Comparison of ENCODE assay signal across 15 mouse cellular contexts in genomic region chr1:135183448-135183847, GRCm38 (mm10). TPM values are rescaled to one million over a fixed set of nuclear protein-coding genes. Genes with fewer than 3 reads are reported as not detected.
DNase-seq lines count a peak whose midpoint lies in the region; ATAC-seq and TF ChIP-seq lines count a peak whose summit lies in the region.
"Had no signal": no experiment of that assay in that cellular context is flagged by ENCODE, and none has a peak within 500 bp of the region (broad histone marks: within the 10 kb centered on the region; RNA-seq: fewer than 3 reads in every experiment).

No protein-coding gene starts in this region.

- H3K27me3 ChIP-seq in midbrain, embryonic 10.5 days (ENCODE audit: low read depth, poor library complexity, severe bottlenecking): peaks cover 7% of the 10 kb centered on the region
- H3K27me3 ChIP-seq in midbrain, embryonic 16.5 days (ENCODE audit: control insufficient read depth, insufficient read depth, low read depth, low read length): no peaks in the 10 kb centered on the region
- H3K27me3 ChIP-seq in liver, embryonic 12.5 days (replicated peaks): peaks cover 36% of the 10 kb centered on the region
- no peaks in the 10 kb centered on the region for H3K27me3 ChIP-seq in stomach, postnatal 0 days (ENCODE audit: control insufficient read depth, insufficient read depth, low read length)
- H3K27me3 ChIP-seq in limb, embryonic 10.5 days (ENCODE audit: low read depth, poor library complexity, severe bottlenecking): peaks cover 19% of the 10 kb centered on the region; the same call in 1 of the 2 replicates
- no peaks in the 10 kb centered on the region for H3K27me3 ChIP-seq in forebrain, embryonic 11.5 days (ENCODE audit: control insufficient read depth, insufficient read depth, low read length)
- H3K27me3 ChIP-seq: forebrain, embryonic 13.5 days; midbrain, embryonic 15.5 days had no signal

- peak overlapping the region; percentile 38; the same call in 1 of the 2 replicates for H3K27ac ChIP-seq in midbrain, embryonic 10.5 days (replicated peaks)
- H3K27ac ChIP-seq in midbrain, embryonic 16.5 days (ENCODE audit: low read length): no peak overlapping the region
- H3K27ac ChIP-seq in liver, embryonic 12.5 days: no peak overlapping the region
- peak overlapping the region; percentile 88 for H3K27ac ChIP-seq in stomach, postnatal 0 days (replicated peaks)
- H3K27ac ChIP-seq in limb, embryonic 10.5 days: no peak overlapping the region
- H3K27ac ChIP-seq in forebrain, embryonic 11.5 days (ENCODE audit: low read depth, low read length): no peak overlapping the region
- H3K27ac ChIP-seq: forebrain, embryonic 13.5 days; liver, embryonic 15.5 days; midbrain, embryonic 15.5 days; neural tube, embryonic 15.5 days had no signal

- H3K4me2 ChIP-seq in midbrain, embryonic 16.5 days (ENCODE audit: low read length): no peak overlapping the region
- H3K4me2 ChIP-seq in liver, embryonic 12.5 days: no peak overlapping the region
- peak overlapping the region; percentile 14 for H3K4me2 ChIP-seq in stomach, postnatal 0 days (replicated peaks; ENCODE audit: low read depth)
- H3K4me2 ChIP-seq in forebrain, embryonic 11.5 days (ENCODE audit: low read depth, low read length, severe bottlenecking): no peak overlapping the region
- H3K4me2 ChIP-seq: forebrain, embryonic 13.5 days; liver, embryonic 15.5 days; midbrain, embryonic 15.5 days; neural tube, embryonic 15.5 days had no signal

- H3K36me3 ChIP-seq in midbrain, embryonic 10.5 days: no peaks in the 10 kb centered on the region
- H3K36me3 ChIP-seq in midbrain, embryonic 16.5 days (ENCODE audit: control insufficient read depth, insufficient read depth, low read length): no peaks in the 10 kb centered on the region
- no peaks in the 10 kb centered on the region for H3K36me3 ChIP-seq in liver, embryonic 12.5 days
- no peaks in the 10 kb centered on the region for H3K36me3 ChIP-seq in stomach, postnatal 0 days (ENCODE audit: control insufficient read depth, insufficient read depth, low read length)
- no peaks in the 10 kb centered on the region for H3K36me3 ChIP-seq in limb, embryonic 10.5 days
- H3K36me3 ChIP-seq in forebrain, embryonic 11.5 days (ENCODE audit: control insufficient read depth, insufficient read depth, low read length): no peaks in the 10 kb centered on the region
- H3K36me3 ChIP-seq: liver, embryonic 15.5 days; midbrain, embryonic 15.5 days; neural tube, embryonic 15.5 days had no signal

- WGBS in midbrain, embryonic 10.5 days: 82% methylated on average over 4 of the region's 4 CpGs
- 81% methylated on average over 4 of the region's 4 CpGs for WGBS in midbrain, embryonic 16.5 days
- 85% methylated on average over 3 of the region's 4 CpGs for WGBS in liver, embryonic 12.5 days (ENCODE audit: insufficient replicate concordance)
- 53% methylated on average over 4 of the region's 4 CpGs for WGBS in stomach, postnatal 0 days
- WGBS in limb, embryonic 10.5 days: 88% methylated on average over 4 of the region's 4 CpGs
- WGBS in forebrain, embryonic 11.5 days: 87% methylated on average over 4 of the region's 4 CpGs

- no peak for TF ChIP-seq CTCF in stomach, postnatal 0 days (IDR thresholded peaks at IDR 0.05; ENCODE audit: low read depth)

- H3K9me3 ChIP-seq in midbrain, embryonic 10.5 days (replicated peaks): no peaks in the 10 kb centered on the region
- no peaks in the 10 kb centered on the region for H3K9me3 ChIP-seq in midbrain, embryonic 16.5 days (replicated peaks; ENCODE audit: control insufficient read depth, low read length, poor library complexity, severe bottlenecking)
- no peaks in the 10 kb centered on the region for H3K9me3 ChIP-seq in liver, embryonic 12.5 days (replicated peaks)
- H3K9me3 ChIP-seq in stomach, postnatal 0 days (ENCODE audit: control insufficient read depth, low read length): no peaks in the 10 kb centered on the region
- H3K9me3 ChIP-seq in limb, embryonic 10.5 days (replicated peaks): no peaks in the 10 kb centered on the region
- H3K9me3 ChIP-seq in forebrain, embryonic 11.5 days (ENCODE audit: control insufficient read depth, low read length): no peaks in the 10 kb centered on the region
- H3K9me3 ChIP-seq: forebrain, embryonic 13.5 days; liver, embryonic 15.5 days; midbrain, embryonic 15.5 days; neural tube, embryonic 15.5 days had no signal

- peaks cover 12% of the 10 kb centered on the region for H3K4me1 ChIP-seq in midbrain, embryonic 10.5 days
- H3K4me1 ChIP-seq in midbrain, embryonic 16.5 days (ENCODE audit: control insufficient read depth, insufficient read depth, low read length): peaks cover 7% of the 10 kb centered on the region; the same call in 1 of the 2 replicates
- H3K4me1 ChIP-seq in liver, embryonic 12.5 days: 0 out of 2 replicates have a peak, but pooled peaks cover 6% of the 10 kb centered on the region
- H3K4me1 ChIP-seq in stomach, postnatal 0 days (replicated peaks; ENCODE audit: control insufficient read depth, insufficient read depth): peaks cover 3% of the 10 kb centered on the region; the same call in 1 of the 2 replicates
- H3K4me1 ChIP-seq in limb, embryonic 10.5 days: peaks cover 13% of the 10 kb centered on the region
- H3K4me1 ChIP-seq in forebrain, embryonic 11.5 days (replicated peaks; ENCODE audit: control insufficient read depth, insufficient read depth, low read length): no peaks in the 10 kb centered on the region

- DNase-seq in midbrain, embryonic 10.5 days (ENCODE audit: low spot score): no peak
- DNase-seq in adrenal gland, postnatal 14 days: peak; percentile 64
- peak; percentile 89 for DNase-seq in stomach, postnatal 0 days (ENCODE audit: low spot score)
- DNase-seq in limb, embryonic 10.5 days (ENCODE audit: low spot score): no peak
- no peak for DNase-seq in forebrain, embryonic 11.5 days (ENCODE audit: low spot score)
- DNase-seq: cerebellum, adult 11 months; kidney, postnatal 14 days; thymus, adult 18-20 months had no signal

- ATAC-seq in midbrain, embryonic 16.5 days: no peak
- peak; percentile 31; the same call in 1 of the 2 replicates for ATAC-seq in liver, embryonic 12.5 days
- peak; percentile 87 for ATAC-seq in stomach, postnatal 0 days (ENCODE audit: low FRiP score, low TSS enrichment)
- ATAC-seq in forebrain, embryonic 11.5 days (replicated peaks; ENCODE audit: low FRiP score): no peak
- ATAC-seq: forebrain, embryonic 13.5 days; midbrain, embryonic 15.5 days had no signal

- H3K4me3 ChIP-seq in midbrain, embryonic 10.5 days: no peak overlapping the region
- H3K4me3 ChIP-seq in midbrain, embryonic 16.5 days (ENCODE audit: low read depth, low read length): no peak overlapping the region
- H3K4me3 ChIP-seq in liver, embryonic 12.5 days: no peak overlapping the region
- no peak overlapping the region for H3K4me3 ChIP-seq in stomach, postnatal 0 days (ENCODE audit: low read depth, low read length)
- H3K4me3 ChIP-seq in limb, embryonic 10.5 days: no peak overlapping the region
- no peak overlapping the region for H3K4me3 ChIP-seq in forebrain, embryonic 11.5 days (ENCODE audit: low read depth, low read length)
- H3K4me3 ChIP-seq: forebrain, embryonic 13.5 days; liver, embryonic 15.5 days; midbrain, embryonic 15.5 days; neural tube, embryonic 15.5 days had no signal

- no peak overlapping the region for H3K9ac ChIP-seq in midbrain, embryonic 16.5 days (ENCODE audit: low read depth, low read length)
- H3K9ac ChIP-seq in liver, embryonic 12.5 days: no peak overlapping the region
- peak overlapping the region; percentile 38; the same call in 1 of the 2 replicates for H3K9ac ChIP-seq in stomach, postnatal 0 days (ENCODE audit: low read length)
- no peak overlapping the region for H3K9ac ChIP-seq in forebrain, embryonic 11.5 days (ENCODE audit: low read length)
- H3K9ac ChIP-seq: forebrain, embryonic 13.5 days; liver, embryonic 15.5 days; midbrain, embryonic 15.5 days; neural tube, embryonic 15.5 days had no signal

- TF ChIP-seq EP300 in stomach, postnatal 0 days (optimal IDR thresholded peaks at IDR 0.05): no peak

RNA-seq across cellular contexts. Expression of gene Gpr37l1, which starts 16.0 kb away (rescaled TPM):
- not detected in 2 replicates for polyA plus RNA-seq in midbrain, embryonic 10.5 days (2016; fragmentation: Nextera tagmentation; extraction: Ambion mirVana)
- 1.1 and 2.7 TPM in 2 replicates for polyA plus RNA-seq in midbrain, embryonic 16.5 days (2015; fragmentation: Nextera tagmentation; extraction: Ambion mirVana)
- 1.8 and 2.4 TPM in 2 replicates for total RNA-seq in adrenal gland, postnatal 14 days (2021)
- not detected in 2 replicates for polyA plus RNA-seq in liver, embryonic 12.5 days (2016; fragmentation: Nextera tagmentation; extraction: Ambion mirVana)
- 3.1 and 3.4 TPM in 2 replicates for polyA plus RNA-seq in stomach, postnatal 0 days (2015; fragmentation: Nextera tagmentation; extraction: Ambion mirVana)
- not detected in 2 replicates for polyA plus RNA-seq in limb, embryonic 10.5 days (2016; fragmentation: Nextera tagmentation; extraction: Ambion mirVana)
- not detected in 2 replicates for polyA plus RNA-seq in forebrain, embryonic 11.5 days (2014; fragmentation: Nextera tagmentation; extraction: Ambion mirVana)
- total RNA-seq: MEL had no signal
- polyA plus RNA-seq: forebrain, embryonic 13.5 days; liver, embryonic 15.5 days had no signal

RNA-seq across cellular contexts. Expression of gene Arl8a, which starts 36.8 kb away (rescaled TPM):
- polyA plus RNA-seq in midbrain, embryonic 10.5 days (2016; fragmentation: Nextera tagmentation; extraction: Ambion mirVana): 46.5 and 67.6 TPM in 2 replicates
- 390 and 409 TPM in 2 replicates for polyA plus RNA-seq in midbrain, embryonic 16.5 days (2015; fragmentation: Nextera tagmentation; extraction: Ambion mirVana)
- 41.9 and 57.3 TPM in 2 replicates for total RNA-seq in adrenal gland, postnatal 14 days (2021)
- polyA plus RNA-seq in liver, embryonic 12.5 days (2016; fragmentation: Nextera tagmentation; extraction: Ambion mirVana): 15.5 and 15.8 TPM in 2 replicates
- 42.2 and 43.9 TPM in 2 replicates for polyA plus RNA-seq in stomach, postnatal 0 days (2015; fragmentation: Nextera tagmentation; extraction: Ambion mirVana)
- 32.7 and 42.2 TPM in 2 replicates for polyA plus RNA-seq in limb, embryonic 10.5 days (2016; fragmentation: Nextera tagmentation; extraction: Ambion mirVana)
- 67.9 and 73.5 TPM in 2 replicates for polyA plus RNA-seq in forebrain, embryonic 11.5 days (2014; fragmentation: Nextera tagmentation; extraction: Ambion mirVana)

RNA-seq across cellular contexts. Expression of gene Ptpn7, which starts 50.9 kb away (rescaled TPM):
- polyA plus RNA-seq in midbrain, embryonic 10.5 days (2016; fragmentation: Nextera tagmentation; extraction: Ambion mirVana): 1.3 and 2.4 TPM in 2 replicates
- 0.11 and 0.26 TPM in 2 replicates for polyA plus RNA-seq in midbrain, embryonic 16.5 days (2015; fragmentation: Nextera tagmentation; extraction: Ambion mirVana)
- 1.1 and 3.9 TPM in 2 replicates for total RNA-seq in adrenal gland, postnatal 14 days (2021)
- polyA plus RNA-seq in liver, embryonic 12.5 days (2016; fragmentation: Nextera tagmentation; extraction: Ambion mirVana): 24.7 and 25.9 TPM in 2 replicates
- polyA plus RNA-seq in stomach, postnatal 0 days (2015; fragmentation: Nextera tagmentation; extraction: Ambion mirVana): 0.32 and 0.46 TPM in 2 replicates
- 1.4 and 1.9 TPM in 2 replicates for polyA plus RNA-seq in limb, embryonic 10.5 days (2016; fragmentation: Nextera tagmentation; extraction: Ambion mirVana)
- 1.8 TPM in 2 replicates for polyA plus RNA-seq in forebrain, embryonic 11.5 days (2014; fragmentation: Nextera tagmentation; extraction: Ambion mirVana)

Comparison
In these comparisons a context has a peak if more than half of its experiments do, and no peak if none do; other contexts are left out.
1. H3K27ac ChIP-seq: peak in midbrain, embryonic 10.5 days (single experiment) and stomach, postnatal 0 days (single experiment); none in midbrain, embryonic 16.5 days (single experiment), liver, embryonic 12.5 days (single experiment), limb, embryonic 10.5 days (single experiment) and forebrain, embryonic 11.5 days (single experiment).
2. DNase-seq: peak in adrenal gland, postnatal 14 days (single experiment) and stomach, postnatal 0 days (single experiment); none in midbrain, embryonic 10.5 days (single experiment), limb, embryonic 10.5 days (single experiment) and forebrain, embryonic 11.5 days (single experiment).
3. ATAC-seq: peak in liver, embryonic 12.5 days (single experiment) and stomach, postnatal 0 days (single experiment); none in midbrain, embryonic 16.5 days (single experiment) and forebrain, embryonic 11.5 days (single experiment).